Mouse (Mus musculus) regulatory T cell (primary cell): ENCODE measurements around the gene Gpr153.

Experiments used
- in situ Hi-C: fragments of 300-600 bp; cut with MboI, MseI; formaldehyde crosslinking; loops from one replicate; pipeline ENCODE4 v1.15.1; 2025; ENCODE audit warnings: high pct_unique_total_duplicates

The Gpr153 gene

DNA sequence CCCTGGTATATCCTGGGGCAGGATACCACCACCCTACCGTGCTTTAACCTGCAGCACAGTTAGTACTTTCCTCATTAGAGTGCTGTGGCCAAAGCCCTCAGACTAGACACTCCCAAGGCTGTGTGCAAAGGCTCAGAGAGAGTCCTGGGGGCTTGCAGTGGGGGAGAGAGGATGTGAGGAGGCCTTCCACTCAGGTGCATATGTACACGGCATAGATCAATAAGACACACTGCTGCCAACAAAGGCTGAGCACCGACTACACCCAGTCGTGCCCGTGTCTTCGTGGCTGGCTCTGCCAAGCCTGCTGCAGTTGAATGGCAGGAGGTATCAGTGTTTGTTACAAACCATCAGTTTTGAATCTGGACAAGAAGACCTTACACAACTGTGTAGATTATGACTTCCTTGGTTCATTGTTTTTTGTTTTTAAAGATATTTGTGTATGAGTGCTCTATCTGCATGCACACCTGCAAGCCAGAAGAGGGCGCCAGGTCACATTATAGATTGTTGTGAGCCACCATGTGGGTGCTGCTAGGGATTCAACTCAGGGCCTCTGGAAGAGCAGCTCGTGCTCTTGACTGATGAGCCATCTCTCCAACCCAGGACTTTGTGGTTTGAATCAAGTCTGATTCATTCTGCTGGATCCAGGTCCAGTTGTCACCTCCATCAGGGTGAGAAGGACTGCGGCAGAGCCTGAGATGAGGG is 9.0 kb upstream of the Gpr153 start:
- in situ Hi-C loops: no loop called here

DNA sequence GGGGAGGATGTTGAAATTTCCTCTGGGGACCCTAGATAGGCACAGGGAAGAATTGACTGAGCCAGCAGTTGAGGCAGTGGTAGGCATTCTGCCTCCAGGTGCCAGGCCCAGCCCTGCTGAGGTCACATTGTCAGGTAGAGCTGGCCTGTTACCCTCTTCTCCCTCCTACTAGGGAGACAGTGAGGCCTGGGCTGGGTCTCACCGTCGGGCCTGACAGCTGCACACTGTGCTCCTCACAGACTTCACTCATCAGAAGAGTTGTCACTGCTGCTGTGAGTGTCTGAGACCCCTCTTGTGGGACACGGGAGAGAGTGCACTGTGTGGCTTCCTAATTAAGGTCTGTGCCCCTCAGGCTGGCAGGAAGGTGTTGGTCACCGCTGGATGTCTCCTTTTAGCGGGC is 8.2 kb upstream of the Gpr153 start:
- in situ Hi-C loops: no loop called here

DNA sequence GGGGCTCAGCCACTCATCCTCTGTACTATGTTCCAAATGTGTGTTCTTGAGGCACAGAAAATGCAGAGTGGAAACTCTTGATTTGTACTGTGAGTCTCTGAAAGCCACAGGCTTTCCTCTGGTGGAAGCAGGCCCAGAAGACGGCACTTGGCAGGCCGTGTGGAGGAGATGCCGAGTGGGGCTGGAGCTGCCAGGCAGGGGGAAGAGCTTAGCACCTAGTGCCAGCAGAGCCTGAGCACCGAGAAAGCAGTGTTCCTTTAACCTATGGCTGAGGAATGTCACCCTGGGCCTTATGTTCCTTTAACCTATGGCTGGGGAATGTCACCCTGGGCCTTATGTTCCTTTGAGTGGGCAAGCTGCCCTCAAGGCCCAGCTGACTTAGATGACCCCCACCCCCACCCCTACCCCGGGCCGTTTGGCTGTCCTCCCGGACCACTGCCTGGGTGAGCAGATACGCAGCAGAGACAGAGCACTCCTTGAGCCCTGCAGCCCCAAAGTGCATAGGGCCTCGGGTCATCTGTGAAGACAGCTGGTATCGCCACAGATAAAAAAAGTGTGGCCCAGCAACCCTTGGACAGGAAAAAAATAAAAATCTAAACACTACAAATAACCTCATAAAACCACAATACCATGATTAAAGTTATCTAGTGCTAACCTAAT is 7.7 kb upstream of the Gpr153 start:
- in situ Hi-C loops: no loop called here

DNA sequence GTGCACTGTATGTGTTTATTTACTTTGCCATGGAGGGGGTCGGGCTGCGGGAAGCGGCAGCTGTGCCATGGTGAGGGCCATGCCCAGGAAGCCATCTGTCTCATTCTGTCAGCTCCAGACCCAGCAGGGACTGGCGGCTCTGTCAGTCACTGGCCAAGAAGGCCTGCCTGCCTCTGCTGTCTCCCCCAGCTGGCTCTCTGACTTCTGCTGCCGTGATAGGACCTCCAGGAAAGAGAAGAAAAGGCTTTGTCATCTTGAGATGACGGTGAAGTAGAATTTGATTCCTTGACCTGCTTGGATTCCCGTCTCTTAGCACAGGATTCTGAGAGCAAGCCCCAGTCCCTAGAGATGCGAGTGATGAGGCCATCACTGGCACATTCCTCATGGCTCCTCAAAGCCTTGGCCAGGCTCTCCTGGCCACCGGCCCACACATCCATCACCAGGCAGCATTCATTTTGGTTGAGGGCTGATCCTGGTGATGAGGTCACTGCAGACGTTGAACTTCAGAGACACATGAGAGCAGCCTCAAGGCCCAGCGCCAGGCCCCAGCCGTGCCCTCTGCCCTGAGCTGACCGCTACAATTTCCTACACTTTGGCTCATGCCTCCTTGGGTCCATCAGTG is 6.2 kb upstream of the Gpr153 start:
- in situ Hi-C loops: no loop called here

DNA sequence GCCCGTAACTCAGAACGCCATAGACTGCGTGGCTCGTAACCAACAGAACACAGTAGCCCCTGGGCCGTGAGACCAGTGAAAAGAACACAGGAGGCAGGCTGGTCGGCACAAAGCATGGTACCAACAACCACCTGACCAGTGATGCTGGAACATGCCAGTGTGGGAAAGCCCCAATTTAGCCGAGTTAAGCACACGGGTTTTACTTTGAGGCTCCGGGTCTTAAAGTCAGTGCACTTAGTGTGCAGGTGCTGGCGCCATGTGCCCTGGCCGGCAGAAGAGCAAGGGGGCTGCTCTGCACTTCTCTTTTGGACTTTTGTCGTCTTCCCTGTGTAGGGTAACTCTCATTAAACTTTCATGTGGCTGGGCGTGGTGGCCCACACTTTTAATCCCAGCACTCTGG is 4.1 kb upstream of the Gpr153 start:
- in situ Hi-C loops: no loop called here

DNA sequence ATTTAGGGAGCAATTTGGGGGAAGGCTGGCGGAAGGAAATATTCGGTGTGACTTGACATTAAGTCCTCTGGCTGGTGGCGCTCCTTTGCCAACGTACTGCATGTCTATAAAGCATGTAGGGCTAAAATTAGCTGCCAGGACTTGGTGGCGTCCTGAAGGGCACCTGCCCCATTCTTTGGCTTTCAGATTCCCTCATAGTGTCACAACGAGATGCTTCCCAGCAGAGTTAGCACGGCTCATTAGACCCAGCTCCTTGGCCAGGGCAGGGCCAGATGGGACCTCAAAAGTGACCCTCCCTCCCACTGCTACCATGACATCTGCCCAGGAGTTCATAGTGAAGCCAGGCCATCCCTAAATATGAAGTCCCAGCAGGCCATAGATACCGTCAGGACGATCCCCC is 3.4 kb upstream of the Gpr153 start:
- in situ Hi-C loops: no loop called here

DNA sequence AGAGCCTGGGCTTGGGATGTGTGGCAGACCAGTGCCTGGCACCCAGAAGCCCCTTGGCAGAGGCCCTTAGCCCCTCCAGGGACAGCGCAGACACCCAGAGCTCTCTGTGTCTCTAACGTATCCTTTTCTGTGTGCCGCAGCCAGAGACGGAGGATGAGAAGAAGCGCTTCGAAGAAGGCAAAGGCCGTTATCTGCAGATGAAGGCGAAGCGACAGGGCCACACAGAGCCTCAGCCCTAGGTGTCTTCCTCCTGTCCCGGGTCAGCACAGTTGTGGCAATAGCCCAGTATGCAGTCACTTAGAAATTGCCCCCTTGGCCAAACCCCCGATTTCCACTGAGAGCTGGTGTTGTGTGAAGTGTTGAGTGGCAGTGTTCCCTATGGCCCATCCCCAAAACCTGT is 2.7 kb upstream of the Gpr153 start:
- in situ Hi-C loops: no loop called here

DNA sequence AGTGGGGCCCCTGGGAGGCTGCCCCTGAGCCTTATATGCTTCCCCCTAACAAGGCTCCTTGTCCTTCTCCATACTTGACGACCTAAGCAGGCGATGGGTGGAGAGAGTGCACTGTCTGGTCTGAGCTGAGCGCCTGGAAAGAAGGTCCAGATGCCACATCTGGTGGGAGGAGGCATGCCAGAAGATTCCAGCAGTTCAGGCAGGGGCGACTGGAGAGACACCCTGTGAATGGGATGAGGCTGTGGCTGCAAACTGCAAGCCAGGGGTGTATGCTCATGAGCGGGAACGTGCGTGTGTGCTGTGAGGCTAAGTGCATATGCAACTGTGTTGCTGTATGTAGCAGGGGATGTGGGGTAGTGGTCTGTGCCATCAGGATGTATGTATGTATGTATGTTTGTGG is 2.0 kb upstream of the Gpr153 start:
- in situ Hi-C loops: no loop called here

DNA sequence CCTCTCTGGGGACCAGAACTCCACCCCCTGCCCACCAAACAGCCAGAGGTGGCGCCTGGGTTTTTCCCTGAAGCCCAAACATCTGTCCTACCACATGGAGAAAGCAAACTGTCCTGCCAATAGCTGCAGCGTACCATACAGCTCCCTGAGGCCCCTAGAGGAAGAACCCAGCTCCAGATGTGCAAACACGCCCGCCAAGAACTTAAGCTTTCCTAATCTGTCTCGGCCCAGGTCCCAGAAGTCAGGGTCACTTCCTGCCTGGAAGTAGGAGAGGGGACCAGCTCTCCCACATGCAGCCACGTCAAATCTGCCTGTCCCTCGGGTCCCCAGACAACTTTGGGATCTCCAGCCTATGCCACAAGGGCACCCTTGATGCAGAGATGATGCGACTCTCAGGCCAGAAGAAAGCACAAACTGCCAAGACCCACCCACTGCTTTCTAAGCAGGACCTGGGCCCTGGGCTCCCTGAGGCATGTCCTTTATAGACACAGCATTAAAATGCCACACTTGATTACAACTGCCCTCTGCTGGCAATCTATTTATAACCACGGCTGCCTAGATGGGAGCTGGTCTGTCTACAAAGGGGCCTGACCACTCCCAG is 1.5 kb upstream of the Gpr153 start:
- in situ Hi-C loops: no loop called here

DNA sequence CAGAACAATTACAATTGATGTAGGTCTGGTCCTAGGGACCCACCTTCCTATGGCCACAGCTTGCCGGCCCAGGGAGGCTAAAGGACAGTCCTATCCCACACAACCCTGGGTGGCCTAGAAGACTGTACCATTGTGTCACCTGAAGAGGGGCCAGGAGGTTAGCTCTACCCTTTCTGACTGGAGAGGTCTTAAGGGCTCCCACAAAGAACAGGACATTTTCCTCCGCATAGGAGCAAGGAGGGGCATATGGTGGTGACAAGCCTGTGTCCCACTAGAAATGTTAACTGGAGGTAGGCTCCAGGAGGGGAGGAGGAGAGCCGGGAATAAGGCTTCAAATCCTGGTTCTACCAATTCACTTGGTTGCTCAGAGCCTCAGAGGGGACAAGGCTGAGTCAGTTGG is 841 bp upstream of the Gpr153 start:
- in situ Hi-C loops: no loop called here

DNA sequence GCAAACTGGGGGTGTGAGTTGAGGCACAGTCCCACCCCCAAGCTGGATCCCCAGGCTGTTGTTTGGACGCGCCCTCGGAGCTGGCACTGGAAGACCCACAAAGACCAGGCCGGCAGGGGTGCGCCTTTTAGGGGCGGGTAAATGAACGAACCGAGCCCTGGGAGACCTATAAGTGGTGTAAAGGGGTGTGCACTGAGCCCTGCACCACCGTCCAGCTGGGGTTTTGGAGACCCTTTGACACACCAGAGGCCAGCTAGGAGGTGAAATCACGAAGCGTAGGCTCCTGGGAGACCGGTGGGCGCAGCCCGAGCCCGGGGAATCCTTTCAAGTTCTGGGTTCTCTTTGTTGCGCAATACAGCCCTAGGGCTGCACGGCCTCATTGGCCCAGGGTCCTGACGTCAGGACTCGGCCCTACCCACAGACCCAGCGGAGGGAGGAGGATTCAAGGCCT is 674 bp downstream of the Gpr153 start:
- in situ Hi-C loops: no loop called here

DNA sequence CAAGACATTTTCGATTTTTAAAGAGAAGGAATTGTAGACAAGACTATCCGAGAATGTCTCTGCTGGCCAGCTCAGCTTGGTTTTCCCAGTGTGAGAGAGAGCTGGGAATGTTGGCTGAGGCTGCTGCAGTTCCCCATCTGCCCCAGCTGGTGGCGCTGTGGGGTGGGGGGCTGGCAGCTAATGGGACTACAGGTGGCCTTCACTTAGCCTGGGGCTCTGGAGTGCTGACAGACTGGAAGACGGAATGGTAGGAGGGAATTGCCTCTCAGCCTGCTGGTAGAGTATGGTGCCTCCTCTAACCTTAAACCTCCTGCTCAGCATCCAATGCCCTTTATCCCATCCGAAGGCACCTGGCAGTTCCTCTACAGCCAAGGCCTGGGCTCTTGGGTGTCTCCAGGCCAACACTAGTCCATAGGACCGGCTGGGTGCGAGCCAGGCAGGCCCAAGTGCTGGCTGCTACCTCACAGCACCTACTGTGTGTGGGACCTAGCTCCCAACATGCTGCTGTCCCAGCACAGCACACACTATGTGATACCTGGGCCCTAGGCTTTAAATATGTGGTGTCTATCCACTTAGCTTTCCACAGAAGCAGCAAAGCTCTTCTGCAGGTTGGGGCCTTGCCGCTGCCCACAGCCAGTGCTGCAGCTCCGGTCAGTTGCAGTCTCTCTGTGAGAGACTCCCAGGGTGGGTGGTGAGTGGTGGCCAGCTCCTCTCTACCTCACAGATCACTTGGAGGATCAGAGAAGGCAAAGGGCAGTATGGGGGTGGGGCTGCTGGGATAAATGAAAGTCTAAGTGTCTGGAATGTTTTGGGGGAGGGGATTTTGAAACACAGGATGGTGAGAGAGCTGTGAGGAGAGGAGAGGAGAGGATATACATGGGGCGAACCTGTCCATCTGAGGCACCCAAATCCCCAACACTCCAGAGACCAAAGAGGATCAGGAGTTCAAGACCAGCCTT is 2.6 kb downstream of the Gpr153 start:
- in situ Hi-C loops: no loop called here

DNA sequence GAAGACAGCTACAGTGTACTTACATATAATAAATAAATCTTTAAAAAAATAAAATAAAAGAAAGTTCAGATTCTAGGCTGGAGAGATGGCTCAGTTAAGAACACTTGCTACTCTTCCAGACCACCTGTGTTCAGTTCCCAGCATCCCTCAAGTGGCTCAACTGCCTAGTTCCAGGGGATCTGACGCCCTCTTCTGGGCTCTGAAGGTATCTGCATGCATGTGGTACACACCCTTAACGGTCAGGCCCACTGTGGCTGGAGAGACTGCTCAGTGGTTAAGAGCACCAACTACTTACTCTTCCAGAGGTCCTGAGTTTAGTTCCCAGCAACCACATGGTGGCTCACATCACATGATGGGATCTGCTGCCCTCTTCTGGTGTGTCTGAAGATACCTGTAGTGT is 3.9 kb downstream of the Gpr153 start:
- in situ Hi-C loops: no loop called here

DNA sequence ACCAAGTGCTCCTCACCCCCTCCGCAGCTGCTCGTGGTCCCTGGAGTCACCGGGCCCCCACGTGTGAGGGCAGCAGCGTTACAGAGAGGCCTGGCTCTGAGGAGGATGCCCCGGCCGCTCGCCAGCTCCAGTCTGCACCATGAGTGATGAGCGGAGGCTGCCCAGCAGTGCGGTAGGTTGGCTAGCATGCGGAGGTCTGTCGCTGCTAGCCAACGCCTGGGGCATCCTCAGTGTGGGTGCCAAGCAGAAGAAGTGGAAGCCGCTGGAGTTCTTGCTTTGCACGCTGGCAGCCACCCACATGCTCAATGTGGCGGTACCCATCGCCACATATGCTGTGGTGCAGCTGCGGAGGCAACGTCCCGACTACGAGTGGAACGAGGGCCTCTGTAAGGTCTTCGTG is 5.0 kb downstream of the Gpr153 start:
- in situ Hi-C loops: no loop called here

DNA sequence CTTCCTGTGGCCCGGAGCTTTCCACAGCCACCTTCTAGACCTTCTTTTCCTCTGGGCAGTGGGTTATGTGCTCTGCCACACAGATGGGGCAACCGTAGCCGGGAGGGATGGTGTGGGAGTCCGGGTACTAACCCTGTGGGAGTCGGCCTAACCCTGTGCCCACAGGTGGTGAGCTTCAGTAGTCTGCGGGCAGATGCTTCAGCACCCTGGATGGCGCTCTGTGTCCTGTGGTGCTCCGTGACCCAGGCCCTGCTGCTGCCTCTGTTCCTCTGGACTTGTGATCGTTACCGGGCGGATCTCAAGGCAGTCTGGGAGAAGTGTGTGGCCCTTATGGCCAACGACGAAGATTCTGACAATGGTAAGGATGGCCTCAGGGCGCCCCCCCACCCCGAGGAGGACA is 7.6 kb downstream of the Gpr153 start:
- in situ Hi-C loops: loop anchor here (5.0 to 10.0 kb wide), 2 partner anchors 64 to 1193 kb away; no protein-coding TSS in a partner anchor

DNA sequence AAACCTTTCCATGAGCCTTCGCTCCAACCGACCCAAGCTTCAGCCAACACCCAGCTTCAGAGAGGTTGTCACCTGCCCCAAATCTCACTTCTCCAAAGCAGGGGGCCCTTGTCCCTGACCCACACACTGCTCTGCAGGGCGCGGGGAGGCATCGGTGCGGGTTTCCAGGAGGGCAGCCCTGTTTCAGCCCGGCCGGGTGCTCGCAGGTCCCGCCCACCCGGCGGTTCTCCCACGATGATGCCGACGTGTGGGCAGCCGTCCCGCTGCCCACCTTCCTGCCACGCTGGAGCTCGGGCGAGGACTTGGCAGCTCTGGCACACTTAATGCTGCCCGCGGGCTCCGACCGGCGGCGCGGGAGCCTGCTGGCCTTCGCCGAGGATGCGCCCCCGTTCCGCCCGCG is 8.7 kb downstream of the Gpr153 start:
- in situ Hi-C loops: loop anchor here (5.0 to 10.0 kb wide), 2 partner anchors 65 to 1192 kb away; no protein-coding TSS in a partner anchor

DNA sequence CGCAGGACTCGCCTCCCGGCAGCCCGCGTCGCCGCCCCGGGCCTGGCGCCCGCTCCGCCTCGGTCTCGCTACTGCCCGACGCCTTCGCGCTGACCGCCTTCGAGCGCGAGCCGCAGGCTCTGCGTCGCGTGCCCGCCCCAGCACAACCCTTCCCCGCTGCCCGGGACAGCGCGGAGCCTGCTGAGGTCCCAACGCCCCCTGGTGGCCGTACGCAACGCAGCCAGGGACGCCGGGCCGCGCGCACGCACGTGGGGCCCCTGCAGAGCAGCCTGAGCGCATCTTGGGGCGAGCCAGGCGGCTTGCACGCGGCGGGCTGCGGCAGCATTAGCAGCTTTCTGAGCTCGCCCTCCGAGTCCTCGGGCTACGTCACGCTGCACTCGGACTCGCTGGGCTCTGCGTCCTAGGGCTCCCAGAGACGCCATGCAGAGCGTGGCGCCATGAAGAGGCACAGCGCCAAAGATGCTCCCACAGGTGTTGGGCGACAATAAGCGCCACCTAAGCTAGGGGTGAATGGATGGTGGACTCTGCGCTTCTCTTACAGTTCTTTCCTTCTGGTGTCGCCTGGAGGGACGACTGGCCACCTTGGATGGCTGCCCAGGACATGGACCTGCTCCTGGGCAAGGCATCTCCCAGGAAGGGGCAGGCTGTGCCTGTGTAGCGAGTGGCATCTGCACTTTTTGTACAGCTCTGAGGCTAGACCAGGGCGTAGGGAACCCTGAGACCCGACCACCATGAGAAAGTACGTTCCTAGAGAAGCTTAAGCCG is 9.3 kb downstream of the Gpr153 start:
- in situ Hi-C loops: loop anchor here (5.0 to 10.0 kb wide), 2 partner anchors 66 to 1191 kb away; no protein-coding TSS in a partner anchor

DNA sequence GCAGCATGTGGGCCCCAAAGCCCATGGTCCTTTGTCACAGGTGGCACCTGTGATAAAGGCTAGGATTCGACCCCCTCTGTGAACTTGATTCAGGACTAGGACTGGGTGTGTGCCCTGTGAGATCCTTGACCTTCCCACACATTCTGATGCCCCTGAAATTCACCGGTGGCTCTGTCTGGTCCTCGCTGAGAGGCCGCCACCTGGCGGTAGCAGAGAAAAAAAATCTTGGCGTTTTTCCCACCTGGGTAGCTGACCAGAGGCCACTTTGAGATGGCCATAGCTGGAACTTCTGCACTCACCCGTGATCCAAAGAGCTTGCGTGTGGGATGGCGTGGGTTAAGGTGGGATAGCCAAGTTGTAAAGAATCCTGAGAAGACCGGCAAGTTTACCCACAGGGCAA is 11.5 kb downstream of the Gpr153 start:
- in situ Hi-C loops: loop anchor here (5.0 to 10.0 kb wide), 2 partner anchors 113 to 1189 kb away; no protein-coding TSS in a partner anchor

DNA sequence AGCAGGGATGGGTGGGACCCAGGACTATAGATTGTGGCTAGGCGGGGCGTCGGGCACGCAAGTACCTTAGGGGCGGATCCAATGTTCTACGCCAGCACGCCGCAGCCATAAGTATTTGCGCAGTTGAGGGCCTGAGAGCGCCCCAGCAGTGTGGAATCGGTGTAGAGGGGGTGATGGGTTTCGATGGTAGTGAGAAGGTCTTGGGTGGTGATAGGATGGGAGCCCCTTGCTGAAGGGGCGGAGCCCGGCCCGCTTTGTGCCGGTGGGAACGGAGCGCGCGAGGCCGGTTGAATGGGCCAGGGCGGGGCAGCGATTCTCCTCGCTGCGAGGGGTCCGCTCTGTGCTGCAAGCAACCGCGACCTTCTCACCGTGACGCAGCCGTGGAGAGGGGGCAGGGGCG is 12.2 kb downstream of the Gpr153 start:
- in situ Hi-C loops: loop anchor here (5.0 to 10.0 kb wide), 2 partner anchors 114 to 1189 kb away; no protein-coding TSS in a partner anchor

DNA sequence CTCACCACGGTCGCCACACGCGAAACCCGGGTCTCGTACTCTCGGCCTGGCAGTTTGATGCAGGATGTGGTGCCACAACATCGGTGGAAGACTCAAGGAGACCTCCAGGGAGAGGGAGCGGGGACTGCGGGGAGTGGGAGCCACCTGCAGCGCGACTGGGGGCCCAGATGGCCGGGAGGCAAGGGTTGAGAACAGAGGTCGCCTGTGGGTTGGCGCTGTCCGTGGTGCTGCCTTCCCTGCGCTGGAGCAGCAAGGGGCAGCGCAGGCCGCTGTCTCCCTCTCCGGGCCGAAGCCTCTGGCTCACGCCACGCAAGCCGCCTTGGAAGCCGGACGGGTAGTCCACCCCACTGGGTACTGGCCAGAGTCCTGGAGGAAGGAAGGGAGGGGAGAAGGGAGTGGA is 12.9 kb downstream of the Gpr153 start:
- in situ Hi-C loops: loop anchor here (5.0 to 10.0 kb wide), 2 partner anchors 115 to 1188 kb away; no protein-coding TSS in a partner anchor
